Mouse (Mus musculus): ENCODE data around the gene Pyroxd1. TPM values are rescaled to one million over a fixed set of nuclear protein-coding genes. Genes with fewer than 3 reads are reported as not detected.

The Pyroxd1 gene
- 13.5 and 17.0 TPM in 2 replicates for polyA plus RNA-seq (2016; fragmentation: Nextera tagmentation; extraction: Ambion mirVana)

DNA sequence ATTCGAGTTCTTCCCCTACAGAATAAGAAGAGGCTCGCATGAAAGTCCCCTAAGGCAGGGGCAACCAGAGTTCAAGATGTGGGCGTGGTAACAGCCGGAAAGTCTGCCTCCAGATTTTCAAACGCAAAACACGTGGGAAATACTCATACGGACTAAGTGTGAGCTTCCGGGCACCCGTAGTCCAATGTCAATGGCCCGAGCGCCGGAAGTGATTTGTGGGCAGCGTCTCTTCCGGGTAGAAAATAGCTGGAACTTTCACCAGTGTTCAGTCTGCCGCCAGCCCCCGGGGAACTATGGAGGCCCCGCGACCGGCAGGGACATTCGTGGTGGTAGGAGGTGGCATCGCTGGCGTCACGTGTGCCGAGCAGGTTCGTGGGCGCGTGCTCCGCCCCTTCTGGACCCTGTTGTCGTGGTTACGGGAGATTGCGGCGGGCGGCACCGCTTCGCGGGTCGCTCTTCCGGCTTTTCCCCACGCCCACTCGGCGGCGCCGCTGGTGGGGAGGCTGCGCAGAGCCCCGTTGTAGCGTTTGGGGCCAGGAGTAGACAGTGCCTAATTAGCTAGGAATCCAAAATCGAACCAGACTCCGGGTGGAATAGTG, at the start of gene Pyroxd1:
TSS of gene Pyroxd1 (plus strand) at position 215 of the 599 bp plus-strand sequence.
- peak within 1 kb of the TSS; percentile 86 for H3K27ac ChIP-seq
- H3K4me1 ChIP-seq = peaks cover 7% of the 10 kb centered on the region
- H3K9me3 ChIP-seq (replicated peaks) = no peaks in the 10 kb centered on the region
- H3K27me3 ChIP-seq (ENCODE audit: low read depth, poor library complexity, severe bottlenecking) = no peaks in the 10 kb centered on the region
- H3K36me3 ChIP-seq = peaks cover 5% of the 10 kb centered on the region; the same call in 1 of the 2 replicates
- H3K4me3 ChIP-seq = peak within 1 kb of the TSS; percentile 69
- DNase-seq (ENCODE audit: low spot score) = peak; percentile 89
- WGBS = 1% methylated on average over 48 of the region's 48 CpGs

DNA sequence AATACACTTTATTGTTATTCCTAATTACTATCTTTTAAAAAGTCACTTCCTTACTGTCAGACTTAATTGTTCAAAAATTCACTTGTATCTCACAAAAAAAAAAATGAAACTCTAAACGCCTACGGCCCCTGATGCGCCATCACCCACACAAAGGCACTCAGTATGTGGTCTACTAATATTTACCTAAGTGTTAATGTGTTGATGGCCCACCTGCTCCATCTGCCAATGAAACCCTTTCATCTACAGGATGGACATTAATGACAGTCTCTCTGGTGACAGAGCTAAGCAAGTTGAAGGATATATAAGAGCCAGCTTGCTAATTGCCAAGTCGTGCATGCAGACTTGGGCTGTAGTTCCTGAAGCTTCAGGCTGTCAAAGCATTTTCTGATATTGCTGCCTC, 47.4 kb upstream of the Pyroxd1 start, which contains the start of gene Iapp:
TSS of gene Iapp (plus strand) at position 326 of the 400 bp plus-strand sequence.
- Histone ChIP-seq H3K27me3 (ENCODE audit: low read depth, poor library complexity, severe bottlenecking) (no peaks in the 10 kb centered on the region), H3K36me3 (no peaks in the 10 kb centered on the region), H3K4me1 (no peaks in the 10 kb centered on the region), H3K9me3 (replicated peaks) (no peaks in the 10 kb centered on the region), H3K27ac (no peak within 1 kb of the TSS), H3K4me3 (no peak within 1 kb of the TSS)
- 68% methylated on average over 4 of the region's 4 CpGs for WGBS
- no peak for DNase-seq (ENCODE audit: low spot score)

DNA sequence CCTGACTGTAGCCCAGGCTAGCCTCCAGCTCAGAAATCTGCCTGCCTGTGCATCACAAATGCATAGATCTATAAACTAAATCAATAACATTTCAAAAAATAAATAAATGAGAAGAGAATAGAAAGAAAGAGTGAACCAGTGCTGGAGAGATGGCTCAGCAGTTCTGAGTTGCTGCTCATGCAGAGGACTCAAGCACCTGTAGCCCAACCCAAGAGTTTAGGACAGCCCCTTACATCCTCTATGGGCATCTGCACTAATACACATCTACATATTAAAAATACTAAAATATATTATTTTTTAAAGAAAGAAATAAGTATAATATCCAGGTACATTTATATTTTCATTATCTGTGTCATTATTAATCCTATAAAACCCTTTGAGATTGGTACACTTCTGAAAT, 40.4 kb upstream of the Pyroxd1 start:
- DNase-seq (ENCODE audit: low spot score) = no peak
- no peaks in the 10 kb centered on the region for H3K36me3 ChIP-seq
- no peak overlapping the region for H3K4me3 ChIP-seq
- no peaks in the 10 kb centered on the region for H3K27me3 ChIP-seq (ENCODE audit: low read depth, poor library complexity, severe bottlenecking)
- H3K9me3 ChIP-seq (replicated peaks) = 0 out of 2 replicates have a peak, but pooled peaks cover 2% of the 10 kb centered on the region
- no peaks in the 10 kb centered on the region for H3K4me1 ChIP-seq
- no peak overlapping the region for H3K27ac ChIP-seq

DNA sequence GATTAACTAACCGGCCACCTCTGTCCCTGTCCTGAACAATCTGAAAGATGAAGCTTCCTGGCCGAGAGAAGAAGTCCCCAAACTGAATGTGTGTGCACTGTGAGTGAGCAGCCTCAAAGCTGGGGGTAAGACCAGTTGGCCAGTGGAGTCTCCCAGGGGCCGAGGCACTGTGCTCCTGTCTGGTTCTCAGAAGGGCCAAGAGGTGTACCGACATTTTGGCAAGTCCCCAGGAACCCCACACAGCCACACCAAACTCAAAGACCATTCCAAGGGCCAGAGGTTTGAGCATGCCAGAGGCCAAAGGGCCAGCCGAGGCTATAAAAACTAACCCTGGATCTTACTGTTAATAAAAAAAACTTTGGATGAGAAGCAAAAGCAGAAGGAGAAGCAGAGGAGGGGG, 31.2 kb upstream of the Pyroxd1 start:
- Histone ChIP-seq H3K36me3 (no peaks in the 10 kb centered on the region), H3K27ac (no peak overlapping the region), H3K4me3 (no peak overlapping the region), H3K27me3 (ENCODE audit: low read depth, poor library complexity, severe bottlenecking) (no peaks in the 10 kb centered on the region), H3K4me1 (no peaks in the 10 kb centered on the region), H3K9me3 (replicated peaks) (0 out of 2 replicates have a peak, but pooled peaks cover 2% of the 10 kb centered on the region)
- WGBS = 80% methylated on average over 5 of the region's 5 CpGs
- DNase-seq (ENCODE audit: low spot score) = no peak

DNA sequence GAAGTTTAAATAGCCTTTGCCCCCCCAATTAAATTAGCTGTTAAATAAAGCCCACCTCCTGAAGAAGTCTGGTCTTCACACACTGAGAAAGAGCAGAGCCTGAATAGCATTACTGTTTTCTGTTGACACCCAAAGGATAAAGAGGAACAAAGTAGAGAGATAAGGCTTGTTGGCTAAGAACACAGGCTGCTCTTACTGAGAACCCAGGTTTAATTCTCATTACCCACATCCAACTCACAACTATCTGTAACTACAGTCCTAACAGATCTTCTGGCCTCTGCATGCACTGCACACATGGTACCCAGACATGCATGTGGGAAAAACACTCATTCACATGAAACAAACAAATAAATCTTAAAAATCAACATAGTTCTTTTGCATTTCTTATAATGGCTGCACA, 28.3 kb upstream of the Pyroxd1 start:
- no peaks in the 10 kb centered on the region for H3K27me3 ChIP-seq (ENCODE audit: low read depth, poor library complexity, severe bottlenecking)
- H3K4me3 ChIP-seq = no peak overlapping the region
- H3K36me3 ChIP-seq = no peaks in the 10 kb centered on the region
- no peaks in the 10 kb centered on the region for H3K4me1 ChIP-seq
- DNase-seq (ENCODE audit: low spot score) = no peak
- no peaks in the 10 kb centered on the region for H3K9me3 ChIP-seq (replicated peaks)
- H3K27ac ChIP-seq = no peak overlapping the region

DNA sequence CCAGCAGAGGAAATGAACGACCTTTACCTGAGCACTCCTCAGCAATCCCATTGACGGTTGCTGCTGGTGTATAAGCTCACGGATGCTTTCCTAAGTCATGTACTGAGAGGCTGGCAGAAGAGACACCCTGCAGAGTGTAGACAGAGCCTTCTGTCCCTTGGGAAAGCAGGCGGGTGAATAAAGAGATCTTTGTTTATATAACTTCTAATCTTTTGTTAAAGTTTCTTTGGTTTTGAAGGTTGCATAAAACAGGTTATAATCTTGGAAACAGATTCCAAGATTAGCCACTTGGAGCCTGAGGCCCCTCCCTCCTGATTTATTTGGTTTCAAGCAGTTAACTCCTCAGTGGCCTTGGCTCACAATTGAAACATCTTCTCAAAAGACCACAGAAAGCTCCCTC, 22.6 kb upstream of the Pyroxd1 start, which contains the start of gene Slco1a5:
TSS of gene Slco1a5 (minus strand) at position 101 of the 400 bp plus-strand sequence.
- no peak for DNase-seq (ENCODE audit: low spot score)
- Histone ChIP-seq H3K4me3 (no peak within 1 kb of the TSS), H3K36me3 (no peaks in the 10 kb centered on the region), H3K27ac (no peak within 1 kb of the TSS), H3K4me1 (no peaks in the 10 kb centered on the region), H3K9me3 (replicated peaks) (no peaks in the 10 kb centered on the region), H3K27me3 (ENCODE audit: low read depth, poor library complexity, severe bottlenecking) (no peaks in the 10 kb centered on the region)
- 60% methylated on average over 4 of the region's 4 CpGs for WGBS

DNA sequence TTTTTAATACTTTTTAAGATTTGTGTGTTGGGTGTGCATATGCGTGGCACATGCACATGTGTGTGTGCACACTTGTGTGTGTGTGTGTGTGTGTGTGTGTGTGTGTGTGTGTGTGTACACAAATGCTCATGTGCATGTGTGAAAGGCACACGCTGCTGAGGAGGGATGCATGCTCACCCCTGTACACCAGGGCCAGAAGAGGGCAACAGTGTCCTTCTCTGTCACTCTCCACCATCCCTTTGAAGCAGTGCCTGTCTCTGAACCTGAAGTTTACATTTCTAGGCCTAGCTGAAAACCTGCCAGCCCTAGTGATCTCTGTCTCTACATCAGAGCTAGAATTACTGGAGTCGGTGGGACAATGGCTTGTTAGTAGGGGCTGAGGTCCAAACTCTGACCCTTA, 18.9 kb upstream of the Pyroxd1 start:
- Histone ChIP-seq H3K4me3 (no peak overlapping the region), H3K4me1 (no peaks in the 10 kb centered on the region), H3K27me3 (ENCODE audit: low read depth, poor library complexity, severe bottlenecking) (no peaks in the 10 kb centered on the region), H3K36me3 (no peaks in the 10 kb centered on the region), H3K9me3 (replicated peaks) (no peaks in the 10 kb centered on the region), H3K27ac (no peak overlapping the region)
- DNase-seq (ENCODE audit: low spot score) = no peak
- 70% methylated on average over 3 of the region's 3 CpGs for WGBS

DNA sequence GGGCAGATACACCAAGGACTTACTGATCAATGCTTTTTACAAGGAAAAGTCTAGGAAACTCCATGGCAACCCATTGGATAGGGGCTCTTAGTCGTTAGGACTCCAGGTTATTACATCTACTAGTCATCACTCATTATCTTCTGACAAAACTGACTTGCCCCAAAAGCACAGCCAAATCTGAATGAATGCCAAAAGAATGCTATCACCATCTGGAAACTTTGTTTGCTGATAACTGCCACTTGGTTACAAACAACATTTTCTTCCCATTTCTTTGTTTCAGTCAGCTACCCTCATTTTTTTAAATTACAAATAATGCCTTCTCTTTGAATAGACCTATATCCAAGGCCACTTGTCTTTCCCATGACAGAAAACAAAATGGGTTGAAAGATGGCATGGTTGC, 16.3 kb upstream of the Pyroxd1 start:
- Histone ChIP-seq H3K36me3 (no peaks in the 10 kb centered on the region), H3K27ac (no peak overlapping the region), H3K4me1 (no peaks in the 10 kb centered on the region), H3K27me3 (ENCODE audit: low read depth, poor library complexity, severe bottlenecking) (no peaks in the 10 kb centered on the region), H3K4me3 (no peak overlapping the region), H3K9me3 (replicated peaks) (no peaks in the 10 kb centered on the region)
- WGBS = 70% methylated on average over 1 of the region's 1 CpGs
- no peak for DNase-seq (ENCODE audit: low spot score)

DNA sequence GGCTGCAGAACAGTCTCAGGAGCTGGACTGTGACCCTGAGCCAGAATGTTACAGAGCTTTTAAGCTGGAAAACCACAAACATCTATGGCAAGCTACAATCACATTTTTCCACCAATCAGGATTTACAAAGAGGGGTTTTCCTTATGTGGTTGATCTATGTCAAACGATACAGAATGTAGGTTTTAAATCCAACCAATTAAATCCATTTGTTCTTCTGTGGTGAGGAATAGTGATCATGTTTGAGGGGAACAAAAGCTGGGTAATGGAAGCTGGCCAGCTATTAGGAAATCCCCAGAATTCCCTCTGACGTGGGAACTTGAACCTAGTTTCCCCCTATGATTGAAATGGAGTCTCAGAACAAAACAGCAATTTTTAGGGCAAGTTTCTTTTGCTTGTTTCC, 6.5 kb upstream of the Pyroxd1 start:
- 81% methylated on average over 2 of the region's 2 CpGs for WGBS
- no peak overlapping the region for H3K4me3 ChIP-seq

DNA sequence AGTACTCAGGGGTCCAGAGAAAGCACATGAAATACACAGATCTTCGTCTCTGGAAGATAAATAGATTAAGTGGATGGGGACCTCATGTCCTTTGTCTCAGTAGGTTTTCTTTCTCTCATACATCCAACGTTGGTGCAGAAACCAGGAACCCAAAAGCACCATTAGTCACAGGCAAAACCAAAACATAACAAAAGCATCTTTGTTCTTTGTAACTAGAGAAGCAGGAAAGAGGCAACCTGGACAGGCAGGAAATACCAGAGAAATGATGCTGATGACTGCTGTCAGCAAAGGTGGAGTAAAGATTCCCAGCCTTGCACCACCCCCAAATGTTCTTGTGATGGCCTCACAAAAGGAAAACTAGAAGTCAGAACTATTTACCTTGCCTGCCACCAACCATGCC, 5.9 kb upstream of the Pyroxd1 start:
- H3K27ac ChIP-seq = no peak overlapping the region
- no peaks in the 10 kb centered on the region for H3K9me3 ChIP-seq (replicated peaks)
- DNase-seq (ENCODE audit: low spot score) = no peak
- no peaks in the 10 kb centered on the region for H3K4me1 ChIP-seq
- no peak overlapping the region for H3K4me3 ChIP-seq
- no peaks in the 10 kb centered on the region for H3K36me3 ChIP-seq
- 61% methylated on average over 2 of the region's 2 CpGs for WGBS
- H3K27me3 ChIP-seq (ENCODE audit: low read depth, poor library complexity, severe bottlenecking) = no peaks in the 10 kb centered on the region

More for the DNA sequence above, 6.5 kb upstream of the Pyroxd1 start:
- no peaks in the 10 kb centered on the region for H3K27me3 ChIP-seq (ENCODE audit: low read depth, poor library complexity, severe bottlenecking)
- no peaks in the 10 kb centered on the region for H3K36me3 ChIP-seq
- DNase-seq (ENCODE audit: low spot score) = no peak
- no peaks in the 10 kb centered on the region for H3K4me1 ChIP-seq
- H3K27ac ChIP-seq = no peak overlapping the region
- no peaks in the 10 kb centered on the region for H3K9me3 ChIP-seq (replicated peaks)

DNA sequence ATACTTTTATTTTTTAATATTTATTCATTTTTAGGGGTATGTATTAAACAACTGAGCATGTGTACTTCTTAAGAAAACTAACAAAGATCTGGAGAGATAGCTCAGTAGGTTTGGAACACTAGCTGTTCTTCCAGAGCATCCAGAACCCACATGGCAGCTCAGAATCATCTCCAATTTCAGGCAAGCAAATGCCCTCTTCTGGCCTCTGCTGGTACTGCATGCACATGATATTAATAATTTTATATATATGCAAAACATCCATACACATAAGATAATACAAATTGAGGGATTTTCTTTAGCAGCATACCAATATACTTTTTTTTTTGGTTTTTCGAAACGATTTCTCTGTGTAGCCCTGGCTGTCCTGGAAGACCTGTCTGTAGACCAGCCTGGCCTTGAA, 1.9 kb upstream of the Pyroxd1 start:
- no peak overlapping the region for H3K4me3 ChIP-seq
- H3K9me3 ChIP-seq (replicated peaks) = no peaks in the 10 kb centered on the region
- 81% methylated on average over 2 of the region's 2 CpGs for WGBS
- peak; percentile 44 for DNase-seq (ENCODE audit: low spot score)
- peaks cover 7% of the 10 kb centered on the region for H3K4me1 ChIP-seq
- no peak overlapping the region for H3K27ac ChIP-seq
- H3K36me3 ChIP-seq = no peaks in the 10 kb centered on the region
- H3K27me3 ChIP-seq (ENCODE audit: low read depth, poor library complexity, severe bottlenecking) = no peaks in the 10 kb centered on the region

DNA sequence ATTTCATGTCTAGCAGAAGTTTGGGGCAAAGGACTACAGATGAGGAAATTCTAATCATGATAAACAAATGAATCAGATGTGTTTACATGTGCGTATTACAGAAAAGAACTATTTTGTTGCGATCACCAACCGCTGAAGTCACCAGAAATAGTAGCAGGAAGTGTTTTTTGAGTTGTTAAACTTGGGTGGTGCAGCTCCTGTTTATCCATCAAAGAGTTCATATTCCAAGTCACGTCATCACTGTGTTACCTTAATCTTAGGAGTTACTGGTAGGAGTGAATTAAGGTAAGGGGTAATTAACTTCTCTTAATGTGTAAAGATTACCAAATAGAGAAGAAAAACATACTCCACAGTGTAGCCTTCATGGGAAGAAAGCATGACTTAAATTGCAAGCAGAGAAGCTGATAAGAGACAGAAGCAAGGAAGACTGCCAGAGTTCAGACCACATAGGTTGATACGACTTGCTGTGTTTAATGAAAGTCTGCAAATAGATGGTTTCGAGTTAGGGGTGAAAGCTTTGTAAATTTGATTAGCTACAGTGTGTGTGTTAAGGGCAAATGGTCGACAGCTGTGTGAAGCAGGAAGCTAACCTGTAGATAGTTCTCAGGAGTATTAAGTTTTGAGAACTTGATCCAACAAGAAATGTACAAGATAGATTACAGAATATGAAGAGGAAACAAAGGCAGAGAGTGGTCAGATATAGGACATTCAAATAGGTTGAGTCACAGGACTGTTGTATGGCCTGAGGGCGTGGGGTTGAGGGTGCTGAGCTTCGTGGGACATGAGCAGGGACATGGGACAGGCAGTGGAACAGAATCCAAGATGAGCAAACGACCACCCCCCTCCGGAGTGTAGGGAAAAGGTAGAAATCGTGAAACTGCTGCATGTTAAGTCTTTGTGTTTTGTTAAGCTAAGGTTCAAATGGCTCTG, 992 bp downstream of the Pyroxd1 start:
- H3K27ac ChIP-seq = peak overlapping the region; percentile 86; the same call in 1 of the 2 replicates

More for the DNA sequence above, 992 bp downstream of the Pyroxd1 start:
- Histone ChIP-seq H3K4me3 (peak overlapping the region; percentile 69), H3K4me1 (peaks cover 7% of the 10 kb centered on the region), H3K9me3 (replicated peaks) (no peaks in the 10 kb centered on the region), H3K27me3 (ENCODE audit: low read depth, poor library complexity, severe bottlenecking) (no peaks in the 10 kb centered on the region), H3K36me3 (peaks cover 13% of the 10 kb centered on the region)
- DNase-seq (ENCODE audit: low spot score) = no peak
- 67% methylated on average over 12 of the region's 12 CpGs for WGBS

Data from limb, embryonic 10.5 days (tissue).